Comparison of ENCODE assay signal across 25 mouse cellular contexts in genomic region chr1:115658343-115659064, GRCm38 (mm10). TPM values are rescaled to one million over a fixed set of nuclear protein-coding genes. Genes with fewer than 3 reads are reported as not detected.
DNase-seq lines count a peak whose midpoint lies in the region; ATAC-seq and TF ChIP-seq lines count a peak whose summit lies in the region.
"Had no signal": no experiment of that assay in that cellular context is flagged by ENCODE, and none has a peak within 500 bp of the region (broad histone marks: within the 10 kb centered on the region; RNA-seq: fewer than 3 reads in every experiment).

No protein-coding gene starts in this region.

- peak; percentile 50; the same call in 1 of the 2 replicates for ATAC-seq in forebrain, embryonic 13.5 days
- ATAC-seq in heart, embryonic 12.5 days (ENCODE audit: insufficient number of reproducible peaks, low FRiP score), result no peak
- peak; percentile 34; the same call in 1 of the 2 replicates for ATAC-seq in limb, embryonic 14.5 days (ENCODE audit: low FRiP score, low read depth)
- ATAC-seq in hindbrain, embryonic 16.5 days, result peak; percentile 70; the same call in 1 of the 2 replicates
- ATAC-seq: intestine, postnatal 0 days; midbrain, embryonic 13.5 days had no signal

- 73% methylated on average over 5 of the region's 5 CpGs for WGBS in forebrain, embryonic 13.5 days
- 93% methylated on average over 5 of the region's 5 CpGs for WGBS in forebrain, embryonic 10.5 days
- 58% methylated on average over 5 of the region's 5 CpGs for WGBS in heart, embryonic 12.5 days
- 67% methylated on average over 5 of the region's 5 CpGs for WGBS in limb, embryonic 14.5 days
- WGBS in limb, embryonic 10.5 days, result 86% methylated on average over 5 of the region's 5 CpGs
- 75% methylated on average over 5 of the region's 5 CpGs for WGBS in hindbrain, embryonic 16.5 days

- H3K4me3 ChIP-seq in forebrain, embryonic 13.5 days, result no peak overlapping the region
- H3K4me3 ChIP-seq in forebrain, embryonic 10.5 days, result no peak overlapping the region
- H3K4me3 ChIP-seq in heart, embryonic 12.5 days, result no peak overlapping the region
- H3K4me3 ChIP-seq in limb, embryonic 14.5 days (replicated peaks; ENCODE audit: low read length), result no peak overlapping the region
- no peak overlapping the region for H3K4me3 ChIP-seq in limb, embryonic 10.5 days
- no peak overlapping the region for H3K4me3 ChIP-seq in hindbrain, embryonic 16.5 days (ENCODE audit: low read length)
- H3K4me3 ChIP-seq: erythroblast, embryonic 14.5 days; heart, embryonic 10.5 days; limb, embryonic 12.5 days; liver, embryonic 15.5 days; midbrain, embryonic 13.5 days; neural tube, embryonic 15.5 days had no signal

- TF ChIP-seq POLR2A in limb, embryonic 14.5 days (IDR thresholded peaks at IDR 0.05; ENCODE audit: borderline replicate concordance, extremely low read depth, insufficient read depth, insufficient read length), result no peak

- no peak overlapping the region for H3K27ac ChIP-seq in forebrain, embryonic 13.5 days
- H3K27ac ChIP-seq in forebrain, embryonic 10.5 days, result no peak overlapping the region
- H3K27ac ChIP-seq in heart, embryonic 12.5 days (ENCODE audit: poor library complexity, severe bottlenecking), result no peak overlapping the region
- no peak overlapping the region for H3K27ac ChIP-seq in limb, embryonic 14.5 days (replicated peaks; ENCODE audit: low read depth, low read length)
- no peak overlapping the region for H3K27ac ChIP-seq in limb, embryonic 10.5 days
- H3K27ac ChIP-seq in hindbrain, embryonic 16.5 days (ENCODE audit: low read depth, low read length), result no peak overlapping the region
- H3K27ac ChIP-seq: heart, embryonic 10.5 days; limb, embryonic 12.5 days; liver, embryonic 15.5 days; midbrain, embryonic 13.5 days; neural tube, embryonic 15.5 days had no signal

- no peak overlapping the region for H3K4me2 ChIP-seq in forebrain, embryonic 13.5 days
- no peak overlapping the region for H3K4me2 ChIP-seq in heart, embryonic 12.5 days
- H3K4me2 ChIP-seq in limb, embryonic 14.5 days (replicated peaks; ENCODE audit: low read depth, low read length, severe bottlenecking), result no peak overlapping the region
- no peak overlapping the region for H3K4me2 ChIP-seq in hindbrain, embryonic 16.5 days (ENCODE audit: low read length)
- H3K4me2 ChIP-seq: limb, embryonic 12.5 days; liver, embryonic 15.5 days; midbrain, embryonic 13.5 days; neural tube, embryonic 15.5 days had no signal

- intact Hi-C loops in heart, postnatal 10 days (cut with DNase I), result no loop called here

- H3K27me3 ChIP-seq in forebrain, embryonic 13.5 days, result no peaks in the 10 kb centered on the region
- no peaks in the 10 kb centered on the region for H3K27me3 ChIP-seq in forebrain, embryonic 10.5 days (ENCODE audit: poor library complexity, severe bottlenecking)
- no peaks in the 10 kb centered on the region for H3K27me3 ChIP-seq in heart, embryonic 12.5 days (replicated peaks)
- H3K27me3 ChIP-seq in limb, embryonic 14.5 days (ENCODE audit: control insufficient read depth, insufficient read depth, low read length), result no peaks in the 10 kb centered on the region
- no peaks in the 10 kb centered on the region for H3K27me3 ChIP-seq in limb, embryonic 10.5 days (ENCODE audit: low read depth, poor library complexity, severe bottlenecking)
- H3K27me3 ChIP-seq in hindbrain, embryonic 16.5 days (replicated peaks; ENCODE audit: control insufficient read depth, insufficient read depth, low read length), result no peaks in the 10 kb centered on the region
- H3K27me3 ChIP-seq: CH12.LX; limb, embryonic 12.5 days; liver, embryonic 15.5 days; midbrain, embryonic 13.5 days; neural tube, embryonic 15.5 days had no signal

- H3K4me1 ChIP-seq in forebrain, embryonic 13.5 days, result no peaks in the 10 kb centered on the region
- no peaks in the 10 kb centered on the region for H3K4me1 ChIP-seq in forebrain, embryonic 10.5 days
- no peaks in the 10 kb centered on the region for H3K4me1 ChIP-seq in heart, embryonic 12.5 days (replicated peaks)
- H3K4me1 ChIP-seq in limb, embryonic 14.5 days (ENCODE audit: control insufficient read depth, insufficient read depth, low read length), result no peaks in the 10 kb centered on the region
- H3K4me1 ChIP-seq in limb, embryonic 10.5 days, result no peaks in the 10 kb centered on the region
- no peaks in the 10 kb centered on the region for H3K4me1 ChIP-seq in hindbrain, embryonic 16.5 days (ENCODE audit: control insufficient read depth, insufficient read depth, low read depth, low read length)
- H3K4me1 ChIP-seq: heart, embryonic 10.5 days; limb, embryonic 12.5 days; liver, embryonic 15.5 days; midbrain, embryonic 13.5 days; neural tube, embryonic 15.5 days had no signal

- no peak overlapping the region for H3K9ac ChIP-seq in forebrain, embryonic 13.5 days
- no peak overlapping the region for H3K9ac ChIP-seq in heart, embryonic 12.5 days
- H3K9ac ChIP-seq in limb, embryonic 14.5 days (ENCODE audit: low read depth, low read length, severe bottlenecking), result no peak overlapping the region
- no peak overlapping the region for H3K9ac ChIP-seq in hindbrain, embryonic 16.5 days (ENCODE audit: low read depth, low read length)
- H3K9ac ChIP-seq: limb, embryonic 12.5 days; liver, embryonic 15.5 days; midbrain, embryonic 13.5 days; neural tube, embryonic 15.5 days had no signal

- DNase-seq in forebrain, embryonic 10.5 days (ENCODE audit: extremely low spot score, low spot score), result no peak
- DNase-seq in heart, postnatal 10 days, result peak; percentile 1 to 3
- DNase-seq in limb, embryonic 14.5 days (ENCODE audit: low spot score), result peak; percentile 7
- no peak for DNase-seq in limb, embryonic 10.5 days (ENCODE audit: low spot score)
- no peak for DNase-seq in gastrocnemius, postnatal 10 days
- DNase-seq: adrenal gland, postnatal 14 days; cerebellum, adult 18-20 months; gastrocnemius, postnatal 36 days; lung, postnatal 10 days; thymus, postnatal 14 days had no signal

- no peaks in the 10 kb centered on the region for H3K36me3 ChIP-seq in forebrain, embryonic 13.5 days (ENCODE audit: poor library complexity, severe bottlenecking)
- no peaks in the 10 kb centered on the region for H3K36me3 ChIP-seq in forebrain, embryonic 10.5 days (replicated peaks)
- H3K36me3 ChIP-seq in heart, embryonic 12.5 days, result no peaks in the 10 kb centered on the region
- no peaks in the 10 kb centered on the region for H3K36me3 ChIP-seq in limb, embryonic 14.5 days (ENCODE audit: control insufficient read depth, insufficient read depth, low read length)
- H3K36me3 ChIP-seq in limb, embryonic 10.5 days, result no peaks in the 10 kb centered on the region
- no peaks in the 10 kb centered on the region for H3K36me3 ChIP-seq in hindbrain, embryonic 16.5 days (ENCODE audit: control insufficient read depth, insufficient read depth, low read length)
- H3K36me3 ChIP-seq: heart, embryonic 10.5 days; limb, embryonic 12.5 days; liver, embryonic 15.5 days; midbrain, embryonic 13.5 days; neural tube, embryonic 15.5 days had no signal

- H3K9me3 ChIP-seq in forebrain, embryonic 13.5 days (replicated peaks), result no peaks in the 10 kb centered on the region
- no peaks in the 10 kb centered on the region for H3K9me3 ChIP-seq in forebrain, embryonic 10.5 days
- no peaks in the 10 kb centered on the region for H3K9me3 ChIP-seq in heart, embryonic 12.5 days (replicated peaks)
- H3K9me3 ChIP-seq in limb, embryonic 14.5 days (ENCODE audit: control insufficient read depth, low read length), result no peaks in the 10 kb centered on the region
- H3K9me3 ChIP-seq in limb, embryonic 10.5 days (replicated peaks), result no peaks in the 10 kb centered on the region
- no peaks in the 10 kb centered on the region for H3K9me3 ChIP-seq in hindbrain, embryonic 16.5 days (ENCODE audit: control insufficient read depth, low read length)
- H3K9me3 ChIP-seq: heart, embryonic 10.5 days; limb, embryonic 12.5 days; liver, embryonic 15.5 days; midbrain, embryonic 13.5 days; neural tube, embryonic 15.5 days had no signal

RNA-seq across cellular contexts. Expression of gene Cntnap5a, which starts 26.1 kb away (rescaled TPM):
- 0.39 and 0.52 TPM in 2 replicates for polyA plus RNA-seq in forebrain, embryonic 13.5 days (2015; fragmentation: Nextera tagmentation; extraction: Ambion mirVana)
- polyA plus RNA-seq in forebrain, embryonic 10.5 days (2016; fragmentation: Nextera tagmentation; extraction: Ambion mirVana), result not detected in 2 replicates
- not detected for total RNA-seq in heart, postnatal 10 days (2021)
- not detected in 2 replicates for polyA plus RNA-seq in heart, embryonic 12.5 days (2016; fragmentation: Nextera tagmentation; extraction: Ambion mirVana)
- 0.03 and 0.06 TPM in 2 replicates for polyA plus RNA-seq in limb, embryonic 14.5 days (2012; rRNA removed)
- polyA plus RNA-seq in limb, embryonic 14.5 days (2014; fragmentation: Nextera tagmentation; extraction: Ambion mirVana), result 0.03 TPM in 1 of 2 replicates, not detected in the other
- polyA plus RNA-seq in limb, embryonic 10.5 days (2016; fragmentation: Nextera tagmentation; extraction: Ambion mirVana), result not detected in 2 replicates
- polyA plus RNA-seq in hindbrain, embryonic 16.5 days (2015; fragmentation: Nextera tagmentation; extraction: Ambion mirVana), result 3.1 and 4.5 TPM in 2 replicates
- total RNA-seq in gastrocnemius, postnatal 10 days (2021), result under 1 TPM; 0.02 to 0.05 TPM
- total RNA-seq: CH12.LX; common myeloid progenitor, adult 5-6 weeks; gastrocnemius, postnatal 36 days; hematopoietic stem cell, adult 5-6 weeks; megakaryocyte progenitor cell, adult 5-6 weeks; MEL had no signal
- polyA plus RNA-seq: erythroblast, embryonic 14.5 days; heart, embryonic 10.5 days; limb, embryonic 12.5 days; liver, embryonic 15.5 days had no signal

Comparison
In these comparisons a context has a peak if more than half of its experiments do, and no peak if none do; other contexts are left out.
1. DNase-seq: peak in heart, postnatal 10 days (2 of 2) and limb, embryonic 14.5 days (single experiment); none in forebrain, embryonic 10.5 days (single experiment), limb, embryonic 10.5 days (single experiment) and gastrocnemius, postnatal 10 days (single experiment).